Mouse (Mus musculus): ENCODE results near the gene Mrps11. TPM values are rescaled to one million over a fixed set of nuclear protein-coding genes. Genes with fewer than 3 reads are reported as not detected.

Gene Mrps11
- total RNA-seq, 2 experiments from 2014 or later: 32.7 to 39.8 TPM

Other genes starting within 250 kb of the Mrps11 start
- gene Ntrk3, start 45.1 kb upstream of the Mrps11 start, total RNA-seq (2021): 100 to 1,000 TPM; 171 to 232 TPM
- gene Mrpl46, start 412 bp downstream of the Mrps11 start, total RNA-seq (2021): 10 to 100 TPM; 25.8 to 31.8 TPM
- gene Det1, start 64.1 kb downstream of the Mrps11 start, total RNA-seq (2021): 1 to 10 TPM; 6.0 to 6.3 TPM
- gene Aen, start 112.7 kb downstream of the Mrps11 start, total RNA-seq (2021): 10 to 100 TPM; 21.5 to 23.1 TPM
- gene Isg20, start 130.3 kb downstream of the Mrps11 start, total RNA-seq (2021): 1 to 10 TPM; 1.1 to 1.2 TPM